Mouse (Mus musculus): ENCODE measurements around the gene Esr1.
"Not testable (repeated sequence)": the region's sequence is repeated elsewhere in the genome, so short reads cannot be mapped to it uniquely, and the experiment has no call there.

Gene Esr1

DNA sequence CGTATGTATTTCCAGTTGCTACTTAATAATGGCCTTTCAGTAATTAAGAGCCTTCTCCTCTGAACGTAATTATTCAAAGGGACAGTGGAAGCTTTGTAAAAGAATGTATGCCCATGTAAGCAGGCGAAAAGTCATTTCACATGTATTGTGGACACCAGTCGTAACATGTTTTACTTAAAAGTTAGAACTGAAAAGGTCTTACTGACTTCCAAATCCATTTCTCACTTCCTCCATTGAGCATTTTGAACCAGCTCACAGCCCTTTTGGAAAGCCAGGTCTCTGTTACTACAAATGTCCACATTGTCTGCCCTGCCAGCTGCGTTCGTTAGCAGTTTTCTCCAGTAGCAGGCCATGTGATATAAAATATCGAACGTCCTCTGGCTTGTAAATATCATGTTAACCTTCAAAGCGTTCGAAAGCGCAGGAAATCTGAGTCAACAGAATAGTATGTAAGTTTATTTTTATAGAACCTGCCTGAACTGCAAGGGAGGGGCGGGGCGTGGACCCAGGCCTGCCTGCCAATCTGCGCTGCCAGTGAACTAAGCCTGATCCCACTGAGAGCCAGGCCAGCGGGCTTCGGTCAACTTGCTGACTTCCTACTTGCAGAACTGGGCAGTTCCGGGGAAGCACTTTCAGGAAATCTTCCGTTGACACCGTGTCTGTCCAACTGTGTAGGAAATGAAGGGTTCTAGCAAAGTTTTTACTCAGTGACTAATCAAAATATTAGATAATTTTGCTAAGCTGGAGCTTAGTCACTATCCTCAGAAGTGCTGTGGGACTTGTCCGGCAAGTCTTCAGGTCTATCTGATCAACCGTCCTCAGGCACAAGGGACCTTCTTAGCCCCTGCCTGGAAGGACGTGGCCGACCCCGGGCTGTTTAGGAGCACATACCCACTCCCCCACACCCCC is 9.5 kb downstream of the Esr1 start:
- DNase-seq (ENCODE audit: low read depth) = no peak

DNA sequence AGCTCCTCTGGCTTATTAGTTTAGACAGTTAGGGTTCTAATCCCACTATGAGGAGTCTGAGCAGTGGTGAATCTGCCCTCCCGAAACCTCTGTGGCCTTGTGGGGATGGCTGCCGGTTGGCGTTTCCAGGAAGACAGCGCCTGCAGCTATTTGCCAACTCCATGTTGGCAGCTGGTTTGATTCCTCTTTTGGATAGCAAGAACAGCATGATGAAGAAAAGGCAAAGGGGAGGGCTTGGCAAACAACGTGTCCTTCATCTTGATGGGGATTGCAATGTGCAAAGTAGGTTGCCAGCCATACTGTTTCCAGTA is 10.1 kb downstream of the Esr1 start:
- no peak for DNase-seq (ENCODE audit: low read depth)

DNA sequence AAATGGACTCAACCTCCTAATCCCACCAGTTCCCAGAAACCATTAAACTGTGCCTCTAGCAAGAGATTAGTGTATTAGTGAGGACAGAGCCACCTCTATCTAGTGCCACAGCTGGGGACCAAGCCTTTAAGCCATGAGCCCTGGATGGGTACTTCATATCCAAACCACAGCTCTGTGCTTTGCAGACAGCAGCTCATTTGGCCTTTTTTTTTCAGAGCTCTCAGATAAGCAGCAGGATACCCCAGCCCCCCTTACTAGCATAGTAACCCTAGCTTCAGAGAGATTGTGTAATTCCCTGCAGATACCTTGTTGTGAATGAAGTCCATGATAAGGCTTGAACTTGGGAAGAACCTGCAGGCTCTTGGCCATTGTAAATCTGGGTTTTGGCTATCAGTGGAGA is 11.9 kb downstream of the Esr1 start:
- no peak for DNase-seq (ENCODE audit: low read depth)

DNA sequence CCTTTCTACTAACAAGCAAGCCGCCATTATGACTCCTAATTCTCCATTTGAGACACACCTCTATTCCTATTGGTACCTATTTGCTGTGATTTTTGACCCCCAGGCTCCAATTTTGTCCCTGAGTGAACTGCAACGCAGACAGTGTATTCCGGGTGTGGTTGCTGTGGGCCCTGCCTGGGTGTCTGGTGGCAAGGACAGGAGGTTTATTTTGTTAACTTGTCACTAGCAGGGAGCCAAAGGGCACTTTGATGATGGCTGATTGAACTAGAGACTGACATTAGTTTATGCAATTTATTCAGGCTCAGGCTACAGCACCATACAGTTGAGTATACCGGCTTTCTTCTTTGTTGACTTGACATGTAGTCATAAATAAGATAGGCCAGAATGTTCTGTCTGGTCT is 13.2 kb downstream of the Esr1 start:
- no peak for DNase-seq (ENCODE audit: low read depth)

DNA sequence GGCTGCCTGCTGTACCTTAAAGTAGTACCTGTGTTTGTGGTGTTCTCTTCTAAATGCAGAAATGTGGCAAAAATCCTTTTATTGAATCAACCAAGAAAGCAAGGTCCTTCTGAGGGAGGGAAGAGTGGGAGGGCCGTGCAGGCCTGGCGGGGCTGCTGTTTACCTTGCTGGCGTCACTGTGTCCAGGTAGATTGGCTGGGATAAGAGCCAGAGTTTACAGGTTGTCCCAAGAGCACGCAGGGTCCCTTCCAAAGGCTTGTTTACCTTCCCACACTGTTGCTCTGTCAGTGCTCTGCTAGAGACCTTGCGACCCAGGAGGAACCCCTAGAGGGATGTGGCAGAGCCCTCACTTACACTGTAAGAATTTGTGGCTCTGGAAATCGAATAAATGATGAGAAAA is 13.9 kb downstream of the Esr1 start:
- DNase-seq (ENCODE audit: low read depth) = no peak

DNA sequence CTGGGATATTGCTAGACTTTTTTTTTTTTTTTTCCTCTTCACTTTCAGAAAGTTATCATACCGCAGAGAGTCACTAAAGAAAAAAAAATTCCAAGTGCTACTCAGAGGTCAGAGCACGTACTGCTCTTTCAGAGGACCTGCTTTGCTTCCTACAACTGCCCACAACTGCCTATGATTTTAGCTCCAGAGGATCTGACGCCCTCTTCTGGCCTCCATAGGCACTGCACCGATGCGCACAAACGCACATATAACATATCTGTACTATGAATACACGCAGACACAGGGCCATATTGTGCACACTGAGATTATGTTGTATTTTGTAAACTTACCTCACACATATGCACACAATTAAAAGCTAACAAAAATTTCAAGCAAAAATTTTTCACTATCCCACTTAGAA is 15.0 kb downstream of the Esr1 start:
- DNase-seq (ENCODE audit: low read depth) = no peak

DNA sequence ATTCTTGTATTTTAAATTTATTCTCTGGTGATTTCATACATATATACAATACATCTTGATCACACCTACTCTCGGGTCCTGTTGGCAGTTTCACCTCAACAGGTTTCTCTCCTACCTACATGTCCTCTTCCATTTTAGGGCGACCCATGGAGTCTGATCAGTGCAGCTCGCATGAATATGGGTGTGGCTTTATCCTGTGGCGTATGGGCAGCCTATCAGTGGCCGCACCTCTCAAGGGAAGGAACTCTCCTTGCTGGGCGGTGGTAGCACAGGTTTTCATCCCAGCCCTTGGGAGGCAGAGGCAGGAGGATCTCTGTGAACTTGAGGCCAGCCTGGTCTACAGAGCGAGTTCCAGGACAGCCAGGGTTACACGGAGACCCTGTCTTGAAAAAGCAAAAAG is 15.6 kb downstream of the Esr1 start:
- DNase-seq (ENCODE audit: low read depth) = no peak

DNA sequence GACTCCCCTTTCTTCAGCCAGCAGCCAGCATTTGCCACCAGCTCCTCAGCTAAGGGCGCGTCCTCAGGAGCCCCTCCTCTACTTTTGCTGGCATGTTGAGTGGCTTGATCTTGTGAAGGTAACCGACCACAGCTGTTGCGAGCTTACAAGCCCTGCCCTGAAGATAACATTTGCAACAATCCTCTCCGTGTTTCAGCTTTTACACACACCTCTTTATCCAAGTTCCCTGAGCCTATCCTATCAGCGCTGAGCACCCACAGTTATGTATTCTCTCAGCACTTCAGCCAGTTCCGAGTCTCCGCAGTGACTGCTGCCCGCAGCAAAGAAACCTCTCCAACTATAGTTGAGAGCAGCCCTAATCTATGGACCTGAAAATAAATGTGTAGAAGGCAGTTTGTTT is 16.0 kb downstream of the Esr1 start:
- DNase-seq (ENCODE audit: low read depth) = no peak

DNA sequence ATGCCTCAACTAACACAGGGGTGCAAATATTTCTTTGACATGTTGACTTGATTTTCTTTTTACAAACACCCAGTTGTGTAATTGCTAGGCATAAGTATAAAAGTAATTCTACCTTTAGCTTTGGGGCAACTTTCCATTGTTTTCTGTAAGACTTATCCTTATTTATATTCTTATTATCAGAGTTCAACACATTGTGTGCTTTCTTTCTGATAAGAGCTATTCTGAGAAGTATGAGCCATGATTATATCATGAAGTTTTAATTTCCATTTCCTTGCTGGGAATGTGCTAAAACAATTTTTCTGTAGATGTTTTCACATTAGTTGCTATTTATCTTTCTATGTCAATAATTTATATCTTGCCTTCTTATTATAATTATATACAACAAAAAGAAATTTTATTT is 17.9 kb downstream of the Esr1 start:
- DNase-seq (ENCODE audit: low read depth) = no peak

DNA sequence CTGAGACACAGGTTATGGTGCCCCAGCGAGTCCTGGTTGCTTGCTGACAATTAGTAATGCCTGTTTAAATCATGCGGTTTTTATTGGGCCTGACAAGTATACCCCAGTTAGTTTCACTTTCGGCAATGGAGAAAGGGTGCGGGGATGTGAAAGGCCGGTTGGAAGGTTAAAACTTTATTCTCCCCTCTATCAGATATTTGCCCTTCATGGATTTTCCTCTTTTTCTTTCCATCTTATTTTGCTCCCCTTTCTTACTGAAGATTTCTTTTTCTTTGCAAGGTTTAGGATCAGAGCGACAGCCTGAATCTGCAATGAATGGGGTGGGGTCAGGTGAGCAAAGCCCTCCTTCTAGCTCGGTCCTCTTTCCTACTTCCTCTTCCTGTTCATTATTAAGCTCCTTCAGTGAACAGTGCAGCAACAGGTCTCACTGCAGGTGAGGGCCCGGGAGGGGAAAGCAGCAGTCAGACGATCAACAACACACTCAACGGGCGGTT is 20.9 kb downstream of the Esr1 start:
- DNase-seq (ENCODE audit: low read depth) = no peak

DNA sequence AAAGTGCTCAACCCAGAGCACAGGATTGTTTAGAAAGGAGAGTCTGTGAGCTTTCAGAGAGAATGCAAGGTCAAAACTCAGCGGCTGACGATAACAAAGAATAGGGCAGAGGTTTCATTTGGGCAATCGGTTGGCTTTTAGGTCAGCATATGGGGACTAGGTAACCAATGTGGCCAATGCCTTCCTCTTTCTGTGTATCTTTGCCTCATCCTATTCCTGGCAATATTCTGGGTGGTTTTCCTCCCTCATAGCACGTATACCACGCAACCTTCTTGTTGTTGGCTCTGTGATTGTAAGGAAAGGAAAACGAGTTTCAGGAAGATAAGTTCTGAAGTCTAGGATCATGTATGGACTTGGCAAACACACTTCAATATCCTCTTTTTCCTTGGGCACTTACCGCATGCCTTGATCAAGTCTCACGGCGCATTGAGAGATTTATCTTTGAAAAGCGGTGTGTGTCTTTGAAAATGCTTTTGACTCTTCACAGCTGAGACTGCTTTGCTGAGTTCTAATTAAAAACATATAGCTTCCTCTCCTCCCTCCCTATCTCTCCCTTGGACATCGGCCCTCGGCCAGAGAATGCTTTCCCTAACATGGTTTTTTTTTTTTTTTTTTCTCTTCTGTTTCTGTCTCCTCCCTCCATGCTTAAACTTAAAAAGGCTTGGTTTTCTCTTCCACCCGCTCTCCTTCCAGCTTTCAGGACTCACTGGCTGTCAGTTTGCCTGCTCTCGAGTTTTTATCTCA is 22.1 kb downstream of the Esr1 start:
- DNase-seq (ENCODE audit: low read depth) = no peak

DNA sequence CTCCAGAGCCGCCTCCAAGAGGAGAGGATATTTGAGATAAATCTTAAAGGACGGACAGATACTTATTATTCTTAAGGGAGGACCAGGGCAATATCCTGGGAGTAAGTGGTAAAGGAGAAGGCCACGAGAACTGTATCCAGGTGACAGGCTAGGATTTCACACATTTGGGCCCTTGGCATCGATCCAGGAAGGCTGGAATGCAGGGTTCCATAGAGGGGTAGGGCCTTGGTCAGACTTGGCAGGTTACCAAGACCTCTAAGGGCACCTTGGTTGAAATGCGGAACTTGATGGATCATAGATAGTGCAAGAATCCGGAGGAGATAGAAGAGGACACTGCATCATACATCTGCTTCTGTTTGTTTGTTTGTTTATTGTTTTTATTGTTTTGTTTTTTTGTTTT is 24.3 kb downstream of the Esr1 start:
- DNase-seq (ENCODE audit: low read depth) = no peak

DNA sequence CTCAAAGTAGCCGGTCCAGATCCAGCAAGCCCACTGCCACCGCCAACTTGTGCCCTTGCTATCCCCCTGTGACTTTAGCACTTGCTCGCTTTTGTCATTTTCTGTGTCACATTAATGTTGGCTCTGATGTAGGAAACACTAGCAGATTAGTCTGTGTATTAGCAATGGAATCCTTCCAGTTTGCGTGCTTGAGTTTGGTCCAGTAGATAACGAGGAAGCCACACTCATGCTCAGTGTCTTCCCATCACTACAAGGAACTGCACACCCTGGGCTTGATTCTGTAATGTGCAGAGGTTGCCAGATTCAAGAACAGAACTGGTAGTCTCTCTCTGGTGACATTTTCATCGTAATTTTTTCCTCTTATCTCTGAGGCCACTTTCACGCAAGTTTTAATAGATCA is 34.7 kb downstream of the Esr1 start:
- DNase-seq (ENCODE audit: low read depth) = no peak

DNA sequence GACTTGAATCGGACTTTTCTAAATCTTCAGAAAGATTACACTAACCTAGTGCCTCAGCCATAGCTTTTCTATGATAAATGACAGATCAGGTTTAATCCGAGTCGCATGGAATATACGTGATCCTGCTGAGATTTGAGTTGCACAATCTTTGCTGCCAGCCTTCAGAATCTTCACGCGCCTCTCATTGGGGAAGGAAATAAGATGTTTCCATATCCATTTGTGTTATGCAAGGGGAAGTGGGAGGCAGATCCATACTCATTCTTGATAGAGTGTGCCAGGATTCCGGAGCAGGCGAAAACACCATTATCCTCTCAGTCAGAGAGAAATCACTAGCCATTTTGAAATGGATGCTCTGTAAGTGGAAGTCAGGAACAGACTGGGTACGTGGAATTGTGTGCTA is 35.5 kb downstream of the Esr1 start:
- DNase-seq (ENCODE audit: low read depth) = no peak

DNA sequence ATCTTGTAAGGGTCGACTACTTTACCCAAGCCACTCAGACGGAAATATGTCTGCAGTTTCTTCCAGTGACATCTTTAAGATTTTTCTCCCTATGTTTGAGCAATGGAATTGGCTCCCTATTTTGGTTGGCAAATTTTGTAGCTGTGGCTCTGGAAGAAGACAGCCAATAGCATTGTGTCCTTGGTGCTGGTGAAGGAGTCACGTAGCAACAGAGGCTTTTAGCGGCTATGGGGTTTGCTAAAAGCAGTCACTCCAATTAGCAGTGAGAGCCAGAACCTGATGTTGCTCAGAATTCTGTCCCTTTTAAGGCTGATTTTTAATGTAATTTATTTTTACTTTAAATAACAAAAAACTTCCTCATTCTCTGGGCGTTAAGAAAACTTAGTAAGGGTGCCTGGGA is 54.0 kb downstream of the Esr1 start:
- DNase-seq (ENCODE audit: low read depth) = no peak

DNA sequence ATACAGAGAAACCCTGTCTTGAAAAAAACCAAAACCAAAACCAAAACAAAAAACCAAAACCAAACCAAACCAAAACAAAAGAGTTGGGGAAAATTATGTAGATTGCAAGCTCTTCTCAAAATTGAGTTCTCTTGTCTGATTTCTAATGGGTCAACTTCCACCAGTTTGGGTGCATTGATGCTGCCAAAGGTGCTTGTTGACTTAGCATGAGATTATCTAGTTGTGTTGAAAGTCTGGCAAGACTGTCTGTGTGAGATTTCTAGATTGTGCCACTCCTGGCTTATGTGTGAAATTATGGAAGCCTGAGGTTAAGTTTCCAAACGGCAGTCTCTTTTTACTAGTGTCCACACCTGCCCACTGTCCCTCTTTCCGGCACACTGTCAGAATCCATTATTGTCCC is 55.6 kb downstream of the Esr1 start:
- no peak for DNase-seq (ENCODE audit: low read depth)

DNA sequence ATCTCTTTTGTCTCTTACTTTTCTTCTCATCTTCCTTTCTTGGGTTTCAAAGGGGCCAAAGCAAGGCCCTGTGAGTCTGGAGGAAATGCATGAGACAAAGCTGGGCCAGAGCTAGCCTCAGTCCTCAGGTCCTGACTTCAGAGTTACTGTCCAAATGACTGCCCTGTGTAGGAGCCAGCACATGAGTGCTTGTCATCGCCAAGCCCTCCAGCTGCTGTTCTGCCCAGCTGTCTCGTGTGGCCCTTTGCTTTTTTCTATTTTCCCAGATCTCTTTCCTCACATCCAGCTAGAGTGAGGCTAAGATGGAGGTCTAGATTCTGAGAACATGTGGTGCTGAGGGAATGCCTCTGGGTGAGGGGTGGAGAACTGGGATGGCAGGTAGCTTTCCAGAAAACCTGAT is 58.7 kb downstream of the Esr1 start:
- no peak for DNase-seq (ENCODE audit: low read depth)

DNA sequence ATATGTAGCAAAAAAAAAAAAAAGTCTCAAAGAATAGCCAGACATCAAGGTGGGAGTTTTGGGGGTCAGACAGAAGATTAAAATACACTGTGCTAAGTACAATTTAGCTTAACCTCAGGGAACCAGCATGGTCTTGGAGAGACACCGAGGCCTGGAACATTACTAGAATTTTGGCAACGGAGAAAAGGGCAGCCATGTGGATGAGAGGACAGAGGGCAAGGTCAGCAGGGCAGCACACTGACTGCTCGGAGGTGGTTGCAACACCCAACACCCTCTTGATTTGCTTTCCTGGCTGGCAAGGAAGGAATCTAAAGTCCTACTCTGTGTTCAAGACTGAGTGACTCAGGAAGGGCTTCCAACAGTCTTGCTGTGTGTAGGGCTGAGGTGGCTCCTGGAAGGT is 60.5 kb downstream of the Esr1 start:
- DNase-seq (ENCODE audit: low read depth) = no peak

DNA sequence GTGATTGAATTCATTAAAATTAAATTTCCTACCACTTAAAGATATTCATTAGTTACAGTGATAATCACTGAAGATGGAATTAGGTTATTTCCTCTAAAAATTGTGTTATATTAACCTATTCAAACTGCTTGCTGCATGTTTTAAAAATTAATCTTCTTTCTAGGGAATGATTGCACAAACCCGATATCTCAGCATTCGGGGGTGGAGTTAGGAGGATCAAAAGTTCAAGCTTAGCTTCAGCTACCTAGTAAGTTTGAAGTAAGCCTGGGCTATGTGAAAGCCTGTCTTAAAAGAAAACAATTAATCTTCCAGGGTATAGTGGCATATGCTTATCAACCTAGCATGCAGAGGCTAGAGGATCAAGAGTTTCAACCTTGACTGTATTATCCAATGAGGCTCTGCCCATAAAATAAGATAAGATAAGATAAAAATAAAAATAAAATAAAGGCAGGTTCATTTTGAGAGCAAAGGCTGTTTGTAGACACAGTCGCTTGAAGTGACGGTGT is 62.0 kb downstream of the Esr1 start:
- DNase-seq (ENCODE audit: low read depth) = no peak

DNA sequence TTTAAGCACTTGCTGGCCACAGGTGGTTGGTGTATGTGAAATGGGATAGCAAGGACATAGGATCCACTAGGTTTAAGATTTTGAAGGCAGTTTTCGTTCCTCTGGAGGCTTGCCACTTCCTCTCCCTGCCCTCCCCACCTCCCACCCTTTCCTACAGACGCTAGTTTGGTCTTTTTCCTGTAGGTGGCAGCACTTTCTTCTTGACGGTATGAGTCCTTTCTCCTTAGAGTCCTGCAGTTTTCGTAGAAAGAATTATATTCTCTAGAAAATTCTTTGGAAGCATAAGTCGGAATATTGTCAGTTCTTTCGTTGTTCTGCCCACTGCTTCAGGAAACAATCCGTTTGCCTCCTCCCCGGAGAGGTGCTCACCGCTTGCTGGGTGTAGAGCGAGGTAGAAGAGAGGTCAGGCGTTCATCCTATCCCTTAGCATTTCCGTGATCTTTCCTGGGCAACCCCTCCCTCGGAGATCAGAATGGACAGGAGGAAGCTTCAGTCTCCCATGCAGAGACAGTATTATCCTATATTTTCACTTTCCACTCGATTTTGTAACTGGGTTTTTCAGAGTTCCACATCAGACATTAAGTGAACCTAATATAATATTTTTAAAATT is 63.7 kb downstream of the Esr1 start:
- DNase-seq (ENCODE audit: low read depth) = not testable (repeated sequence)

DNA sequence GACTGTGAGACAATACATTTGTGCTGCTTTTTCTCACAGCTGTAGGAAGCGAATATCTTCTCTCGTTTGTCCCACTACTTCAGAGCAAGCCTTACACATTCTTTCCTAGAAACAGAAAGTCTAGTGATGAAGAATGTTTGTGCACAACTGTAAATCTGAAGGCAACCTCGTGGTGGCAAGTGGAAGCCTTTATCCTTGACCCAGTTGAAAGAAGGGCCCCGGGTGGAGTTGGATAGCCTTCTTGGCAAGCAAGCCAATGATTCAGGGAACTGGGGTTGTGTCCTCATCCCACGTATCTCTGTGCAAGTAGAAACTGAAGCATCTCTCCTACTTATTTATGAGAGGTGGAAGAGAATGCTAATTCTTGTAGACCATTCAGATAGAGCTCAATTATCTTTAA is 71.7 kb downstream of the Esr1 start:
- no peak for DNase-seq (ENCODE audit: low read depth)

DNA sequence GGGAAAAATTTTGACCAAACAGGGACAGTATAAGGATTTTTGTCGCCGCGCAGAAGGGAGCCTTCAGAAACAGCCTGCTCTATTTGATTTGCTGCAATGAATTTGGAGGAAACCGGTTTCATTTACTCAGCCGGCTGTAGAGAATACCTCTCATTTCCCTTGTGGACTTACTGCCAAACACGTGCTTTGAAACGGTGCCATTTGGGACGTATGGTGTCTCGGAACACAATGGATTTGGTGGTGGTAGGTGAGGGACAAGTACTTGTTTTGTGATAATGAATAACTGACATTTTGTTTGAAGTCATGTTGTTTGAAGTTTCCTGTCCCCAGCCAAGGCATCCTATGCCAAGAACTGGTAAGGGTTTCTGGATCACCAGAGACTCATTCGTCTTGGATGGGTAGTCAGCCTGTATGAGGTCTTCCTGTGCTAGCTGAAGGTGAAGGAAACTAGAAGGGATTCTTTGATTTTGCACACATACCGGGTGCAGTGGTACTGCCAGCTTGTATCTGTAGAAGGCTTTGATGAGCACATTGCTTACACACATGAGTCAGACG is 72.4 kb downstream of the Esr1 start:
- DNase-seq (ENCODE audit: low read depth) = no peak
